Mouse (Mus musculus) liver, adult 2 months (tissue): ENCODE data around the gene Stn1. TPM values are rescaled to one million over a fixed set of nuclear protein-coding genes. Genes with fewer than 3 reads are reported as not detected.
A peak's percentile ranks its signal among the peaks of the same experiment; 100 is the strongest.

Source experiments
- DNase-seq: peaks from one replicate; pipeline ENCODE4 v3.0.0-alpha.2; 2011; ENCODE audit warnings: low read depth, low spot score; ENCODE audit errors: extremely low read depth
- H3K27ac ChIP-seq: fragments of 200-500 bp; replicated peaks from 2 replicates; pipeline ENCODE4 v1.5.1; 2012; ENCODE audit warnings: low read depth, mild to moderate bottlenecking, control low read depth, inconsistent platforms, low read length; ENCODE audit not compliant: insufficient read depth
- H3K27me3 ChIP-seq: fragments of 200-500 bp; 2 replicates; pipeline ENCODE4 v1.6.1; 2012; ENCODE audit warnings: mild to moderate bottlenecking, moderate library complexity, low read length, inconsistent platforms; ENCODE audit not compliant: control insufficient read depth, insufficient read depth
- H3K36me3 ChIP-seq: fragments of 200-500 bp; 2 replicates; pipeline ENCODE4 v1.6.1; 2012; ENCODE audit warnings: low read length, inconsistent platforms; ENCODE audit not compliant: control insufficient read depth, insufficient read depth
- H3K4me1 ChIP-seq: fragments of 200-500 bp; 2 replicates; pipeline ENCODE4 v1.6.1; 2011; ENCODE audit warnings: low read length; ENCODE audit not compliant: control insufficient read depth, insufficient read depth
- H3K4me3 ChIP-seq: fragments of 200-500 bp; 2 replicates; pipeline ENCODE4 v1.5.1; 2011; ENCODE audit warnings: low read depth, mild to moderate bottlenecking, control low read depth, low read length, moderate library complexity; ENCODE audit not compliant: insufficient read depth
- H3K79me2 ChIP-seq: fragments of 200-500 bp; 2 replicates; pipeline ENCODE4 v1.6.1; 2012; ENCODE audit warnings: inconsistent platforms, mild to moderate bottlenecking, low read length, moderate library complexity; ENCODE audit not compliant: control insufficient read depth, insufficient read depth
- H3K9ac ChIP-seq: fragments of 200-500 bp; 2 replicates; pipeline ENCODE4 v1.6.1; 2012; ENCODE audit warnings: low read depth, mild to moderate bottlenecking, control low read depth, inconsistent platforms, low read length
- CTCF ChIP-seq: fragments of 200-500 bp; IDR thresholded peaks from 2 replicates; pipeline ENCODE4 v1.5.1; 2011; ENCODE audit warnings: low read depth, low read length, control low read depth
- POLR2A ChIP-seq: fragments of 200-500 bp; IDR thresholded peaks from 2 replicates; pipeline ENCODE4 v1.6.1; 2011; ENCODE audit warnings: low read length, control low read depth; ENCODE audit not compliant: insufficient read depth; ENCODE audit errors: extremely low read depth
- WGBS: fragments of 180-500 bp; shearing (Covaris S2); methylation state at CpG from one replicate; pipeline ENCODE4 v1.1.7; 2018; 5-methylcytosine and 5-hydroxymethylcytosine counted together
- polyA plus RNA-seq: library from polyadenylated mRNA; depleted of rRNA; stranded (reverse); fragments of >200 nt; gene quantifications from 2 replicates; pipeline ENCODE4 v1.2.3, GENCODE M21; 2012
- total RNA-seq: library from RNA; depleted of rRNA; stranded (reverse); fragments of >200 nt; gene quantifications from 2 replicates; pipeline ENCODE4 v1.2.3, GENCODE M21; 2014

Gene Stn1
- total and polyA plus RNA-seq, 2 experiments = 4.7 to 5.0 TPM

- 95% methylated on average over 3 of the region's 3 CpGs for WGBS
- TF ChIP-seq CTCF = 0 out of 2 replicates have a peak, but pooled peaks have one; percentile 23
- no peak for TF ChIP-seq POLR2A
- Histone ChIP-seq H3K79me2 (no peaks in the 10 kb centered on the region), H3K27ac (no peak overlapping the region), H3K4me3 (no peak overlapping the region), H3K4me1 (no peaks in the 10 kb centered on the region), H3K27me3 (no peaks in the 10 kb centered on the region), H3K9ac (no peak overlapping the region), H3K36me3 (no peaks in the 10 kb centered on the region)
- no peak for DNase-seq
These were observed 48.1 kb downstream of the Stn1 start for GRCm38 (mm10) chr19:47489233-47489632.

- TF ChIP-seq POLR2A (no peak), CTCF (peak; percentile 75)
- Histone ChIP-seq H3K9ac (no peak overlapping the region), H3K36me3 (no peaks in the 10 kb centered on the region), H3K4me3 (no peak overlapping the region), H3K27ac (no peak overlapping the region), H3K79me2 (no peaks in the 10 kb centered on the region), H3K4me1 (no peaks in the 10 kb centered on the region), H3K27me3 (no peaks in the 10 kb centered on the region)
- 41% methylated on average over 4 of the region's 4 CpGs for WGBS
- peak; percentile 41 for DNase-seq
These were observed 49.1 kb downstream of the Stn1 start for GRCm38 (mm10) chr19:47488250-47488649.

GRCm38 (mm10) chr19:47487572-47487971, 49.7 kb downstream of the Stn1 start:
- no peaks in the 10 kb centered on the region for H3K36me3 ChIP-seq
- no peaks in the 10 kb centered on the region for H3K27me3 ChIP-seq
- H3K4me1 ChIP-seq = no peaks in the 10 kb centered on the region
- no peaks in the 10 kb centered on the region for H3K79me2 ChIP-seq
- no peak for TF ChIP-seq CTCF
- no peak for TF ChIP-seq POLR2A
- DNase-seq = no peak
- no peak overlapping the region for H3K27ac ChIP-seq
- WGBS = 87% methylated on average over 9 of the region's 9 CpGs
- H3K9ac ChIP-seq = no peak overlapping the region
- H3K4me3 ChIP-seq = no peak overlapping the region

GRCm38 (mm10) chr19:47485997-47486566, 51.2 kb downstream of the Stn1 start:
- no peak overlapping the region for H3K27ac ChIP-seq

GRCm38 (mm10) chr19:47484110-47484509, 53.2 kb downstream of the Stn1 start:
- H3K27ac ChIP-seq = no peak overlapping the region
- H3K4me3 ChIP-seq = no peak overlapping the region
- 88% methylated on average over 3 of the region's 3 CpGs for WGBS
- no peak for TF ChIP-seq CTCF
- TF ChIP-seq POLR2A = no peak
- H3K79me2 ChIP-seq = no peaks in the 10 kb centered on the region
- no peak for DNase-seq
- no peaks in the 10 kb centered on the region for H3K4me1 ChIP-seq
- H3K27me3 ChIP-seq = no peaks in the 10 kb centered on the region
- H3K9ac ChIP-seq = no peak overlapping the region
- no peaks in the 10 kb centered on the region for H3K36me3 ChIP-seq

More at GRCm38 (mm10) chr19:47485997-47486566, 51.2 kb downstream of the Stn1 start:
- H3K27me3 ChIP-seq = no peaks in the 10 kb centered on the region
- H3K36me3 ChIP-seq = no peaks in the 10 kb centered on the region
- TF ChIP-seq CTCF = no peak
- no peak for TF ChIP-seq POLR2A
- no peak for DNase-seq
- no peak overlapping the region for H3K9ac ChIP-seq
- H3K79me2 ChIP-seq = no peaks in the 10 kb centered on the region
- WGBS = 49% methylated on average over 9 of the region's 9 CpGs
- H3K4me3 ChIP-seq = no peak overlapping the region
- H3K4me1 ChIP-seq = no peaks in the 10 kb centered on the region

GRCm38 (mm10) chr19:47483346-47483745, 54.0 kb downstream of the Stn1 start:
- TF ChIP-seq POLR2A (no peak), CTCF (no peak)
- H3K27ac ChIP-seq = no peak overlapping the region
- H3K27me3 ChIP-seq = no peaks in the 10 kb centered on the region
- H3K36me3 ChIP-seq = no peaks in the 10 kb centered on the region
- H3K4me1 ChIP-seq = no peaks in the 10 kb centered on the region
- H3K79me2 ChIP-seq = no peaks in the 10 kb centered on the region
- no peak for DNase-seq
- H3K4me3 ChIP-seq = no peak overlapping the region
- WGBS = 65% methylated on average over 3 of the region's 3 CpGs
- no peak overlapping the region for H3K9ac ChIP-seq
